Mouse (Mus musculus) olfactory bulb, adult 2 months (tissue): ENCODE data around the gene Gm28042. TPM values are rescaled to one million over a fixed set of nuclear protein-coding genes. Genes with fewer than 3 reads are reported as not detected.

Source experiments
- H3K27ac ChIP-seq: fragments of 200-500 bp; 2 replicates; pipeline ENCODE4 v1.5.1; 2012; ENCODE audit warnings: low read depth, low read length; ENCODE audit not compliant: insufficient read depth
- H3K4me1 ChIP-seq: fragments of 200-500 bp; 2 replicates; pipeline ENCODE4 v1.6.1; 2012; ENCODE audit warnings: low read length; ENCODE audit not compliant: control insufficient read depth, insufficient read depth
- H3K4me3 ChIP-seq: fragments of 200-500 bp; 2 replicates; pipeline ENCODE4 v1.5.1; 2012; ENCODE audit warnings: mild to moderate bottlenecking, low read depth, low read length, moderate library complexity; ENCODE audit not compliant: insufficient read depth
- CTCF ChIP-seq: fragments of 200-500 bp; IDR thresholded peaks from 2 replicates; pipeline ENCODE4 v1.5.1; 2012; ENCODE audit warnings: low read depth, mild to moderate bottlenecking, low read length, moderate library complexity; ENCODE audit not compliant: insufficient read depth
- POLR2A ChIP-seq: fragments of 200-500 bp; IDR thresholded peaks from 2 replicates; pipeline ENCODE4 v1.6.1; 2012; ENCODE audit warnings: mild to moderate bottlenecking, low read depth, low read length, moderate library complexity; ENCODE audit not compliant: insufficient read depth
- WGBS: fragments of 180-500 bp; shearing (Covaris S2); methylation state at CpG from one replicate; pipeline ENCODE4 v1.1.7; 2018; 5-methylcytosine and 5-hydroxymethylcytosine counted together
- polyA plus RNA-seq: library from polyadenylated mRNA; stranded (reverse); fragments of >200 nt; gene quantifications from 2 replicates; pipeline ENCODE4 v1.2.4, GENCODE M21; 2012; ENCODE audit warnings: low replicate concordance; ENCODE audit not compliant: missing spikeins, insufficient read depth, insufficient read length

Gene Gm28042
- polyA plus RNA-seq, 1 experiment: not detected

DNA sequence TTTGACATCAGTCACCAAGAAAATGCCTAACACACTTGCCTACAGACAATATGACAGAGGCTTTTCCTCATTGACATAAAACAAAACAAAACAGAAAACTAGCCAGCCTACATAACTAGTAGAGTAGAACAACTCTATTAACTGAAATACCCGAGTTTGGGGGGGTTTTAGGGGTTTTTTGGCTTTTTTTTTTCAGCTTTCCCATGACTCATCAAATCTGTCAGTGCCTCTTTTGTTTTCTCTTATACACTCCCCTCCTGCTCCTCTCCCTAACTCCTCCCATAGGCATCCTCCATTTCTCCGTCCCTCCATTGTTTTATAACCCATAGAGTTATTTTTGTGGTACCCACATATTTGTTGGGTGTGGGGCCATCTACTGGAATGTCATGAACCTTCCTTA is 33.8 kb upstream of the Gm28042 start:
- Histone ChIP-seq H3K4me1 (peaks cover 26% of the 10 kb centered on the region), H3K4me3 (no peak overlapping the region), H3K27ac (peak overlapping the region; percentile 10; the same call in 1 of the 2 replicates)
- 24% methylated on average over 2 of the region's 2 CpGs for WGBS
- TF ChIP-seq POLR2A: no peak
- TF ChIP-seq CTCF: no peak

DNA sequence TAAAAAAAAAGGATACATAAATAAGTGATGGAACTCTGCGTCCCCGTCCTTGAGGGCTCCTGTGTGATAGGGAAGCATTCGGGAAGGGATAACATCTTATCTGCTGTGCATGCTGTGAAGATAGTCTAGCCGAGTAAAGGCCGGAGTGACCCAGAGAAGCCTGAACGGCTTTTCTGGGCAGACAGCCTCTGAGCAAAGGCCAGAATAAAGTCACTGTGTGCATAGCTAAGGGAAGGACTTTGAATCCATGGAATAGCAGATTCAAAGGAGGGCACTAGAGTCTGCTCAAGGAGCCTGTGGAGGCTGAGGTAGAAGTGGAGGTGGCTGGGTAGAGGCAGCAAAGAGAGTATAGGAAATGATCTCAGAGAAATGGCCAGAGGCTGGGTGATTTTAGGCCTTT is 32.5 kb upstream of the Gm28042 start:
- Histone ChIP-seq H3K4me1 (peaks cover 24% of the 10 kb centered on the region), H3K27ac (peak overlapping the region; percentile 23), H3K4me3 (no peak overlapping the region)
- 83% methylated on average over 6 of the region's 6 CpGs for WGBS
- TF ChIP-seq POLR2A (no peak), CTCF (no peak)

DNA sequence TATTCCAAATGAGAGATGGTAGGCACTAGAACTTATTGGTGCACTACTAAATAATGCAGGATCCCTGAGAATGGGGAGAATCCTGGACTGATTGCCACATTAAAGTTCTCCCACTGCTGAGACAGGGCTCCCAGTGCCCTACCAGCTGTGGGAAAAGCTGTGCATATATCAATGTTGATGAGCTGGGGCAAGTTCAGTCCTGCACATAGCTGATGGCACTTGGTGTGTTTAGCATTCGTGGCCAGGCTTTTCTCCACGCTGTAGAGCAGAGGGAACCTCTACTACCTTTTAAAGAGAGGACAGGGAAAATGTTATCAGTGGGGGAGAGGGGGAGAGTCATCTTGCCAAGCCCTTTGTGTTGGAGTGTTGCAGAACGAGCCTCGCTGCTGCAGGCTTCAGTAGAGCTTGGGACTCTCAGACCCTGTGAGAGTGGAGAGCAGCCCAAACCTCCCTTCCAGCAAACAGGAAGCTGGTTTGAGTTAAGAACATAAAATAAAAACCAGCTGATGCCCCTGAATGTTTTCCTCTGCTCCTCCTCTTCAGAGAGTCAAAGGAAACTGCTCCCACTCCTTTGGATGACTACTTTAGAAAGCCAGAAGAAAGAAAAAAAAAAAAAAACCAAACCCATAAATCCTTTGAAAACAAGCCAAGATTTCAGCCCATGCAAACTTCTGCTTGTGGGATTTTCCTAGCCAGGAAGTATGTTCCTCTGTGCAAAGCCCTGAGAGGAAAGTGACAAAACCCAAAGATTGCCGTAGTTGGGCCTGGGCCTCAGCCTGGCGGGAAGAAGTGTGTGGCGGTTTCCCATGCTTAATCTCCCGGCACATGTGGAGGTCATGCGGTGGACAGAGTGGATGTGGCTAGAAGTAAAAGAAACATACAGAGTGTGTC is 31.7 kb upstream of the Gm28042 start:
- Histone ChIP-seq H3K4me3 (no peak overlapping the region), H3K4me1 (peaks cover 22% of the 10 kb centered on the region), H3K27ac (peak overlapping the region; percentile 29)
- 38% methylated on average over 9 of the region's 9 CpGs for WGBS
- TF ChIP-seq CTCF (no peak), POLR2A (no peak)

DNA sequence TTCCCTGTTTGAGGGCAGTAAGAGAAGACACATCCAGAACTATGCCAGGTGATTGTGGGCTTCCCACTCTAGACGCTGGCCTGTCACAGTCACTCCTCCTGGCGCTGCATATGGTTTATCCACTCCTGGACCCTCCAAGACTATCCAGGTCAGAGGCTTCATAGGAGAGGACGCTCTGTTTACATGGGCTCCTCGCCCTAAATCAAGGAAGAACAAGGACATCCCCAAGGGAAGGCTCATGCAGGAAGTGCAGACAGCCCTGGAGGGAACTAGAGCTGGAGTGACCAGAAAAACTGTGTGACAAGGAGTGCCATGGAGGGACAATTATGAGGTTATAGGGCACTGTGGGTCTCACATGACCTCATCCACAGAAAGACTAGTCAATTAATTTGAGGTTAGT is 29.9 kb upstream of the Gm28042 start:
- 87% methylated on average over 4 of the region's 4 CpGs for WGBS
- no peak for TF ChIP-seq POLR2A
- no peak for TF ChIP-seq CTCF
- Histone ChIP-seq H3K27ac (no peak overlapping the region), H3K4me3 (no peak overlapping the region), H3K4me1 (peaks cover 31% of the 10 kb centered on the region)

DNA sequence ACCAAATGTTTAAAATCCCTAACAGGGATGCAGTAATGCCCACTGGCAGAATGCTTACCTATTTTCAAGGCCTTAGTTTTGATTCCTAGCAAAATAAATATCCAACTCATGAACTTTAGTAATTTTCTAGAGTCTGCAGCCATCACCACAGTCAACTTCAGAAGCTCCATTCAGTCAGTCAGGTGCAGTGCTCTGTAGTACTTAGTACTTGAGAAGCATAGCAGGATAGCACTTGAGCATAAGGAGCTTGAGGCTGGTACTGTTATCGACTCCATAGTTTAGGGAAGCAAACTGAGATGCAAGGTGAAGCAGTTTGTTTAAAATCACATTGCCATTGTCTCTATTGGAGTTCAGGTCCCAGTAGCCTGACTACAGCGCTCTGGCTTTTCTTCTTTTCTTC is 27.6 kb upstream of the Gm28042 start:
- 95% methylated on average over 2 of the region's 2 CpGs for WGBS

DNA sequence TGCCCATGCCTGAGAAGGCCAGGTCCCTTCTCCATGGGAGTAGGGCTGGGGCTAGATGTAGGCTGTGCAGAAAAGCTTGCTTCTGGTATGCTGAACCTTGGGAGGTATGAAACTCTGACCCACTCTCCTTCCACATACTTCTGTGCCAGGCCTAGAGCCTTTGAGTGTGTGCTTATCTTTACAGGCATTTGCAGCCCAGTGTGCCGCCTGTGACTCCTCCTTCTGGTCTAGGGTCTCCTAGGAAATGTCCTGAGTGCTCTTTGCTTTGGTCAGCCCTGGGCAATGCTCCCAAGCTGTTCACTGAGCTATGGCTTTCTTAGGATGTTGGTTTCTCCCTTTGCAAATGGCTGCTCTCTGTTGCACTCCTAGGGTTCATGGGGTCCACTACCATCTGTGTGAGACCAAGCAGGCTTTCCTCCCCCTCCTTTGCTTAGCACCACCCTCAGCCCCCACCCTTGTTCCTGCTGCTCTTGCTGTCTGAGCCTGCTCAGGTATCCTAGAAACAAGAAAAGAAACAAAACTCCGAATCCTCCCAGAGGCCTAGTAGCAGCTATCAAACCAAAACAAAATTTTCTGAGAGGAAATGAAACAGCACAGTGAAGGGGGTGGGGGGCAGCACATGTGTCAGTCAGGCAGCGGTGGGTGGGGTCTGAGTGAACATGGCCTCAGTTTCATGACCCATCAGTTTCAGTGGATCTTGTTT is 26.3 kb upstream of the Gm28042 start:
- H3K4me1 ChIP-seq: peaks cover 19% of the 10 kb centered on the region
- no peak overlapping the region for H3K27ac ChIP-seq
- no peak overlapping the region for H3K4me3 ChIP-seq
- no peak for TF ChIP-seq POLR2A
- 71% methylated on average over 3 of the region's 3 CpGs for WGBS

More for the DNA sequence above, 27.6 kb upstream of the Gm28042 start:
- no peak for TF ChIP-seq CTCF
- no peak overlapping the region for H3K4me3 ChIP-seq
- H3K4me1 ChIP-seq: peaks cover 28% of the 10 kb centered on the region
- no peak overlapping the region for H3K27ac ChIP-seq

DNA sequence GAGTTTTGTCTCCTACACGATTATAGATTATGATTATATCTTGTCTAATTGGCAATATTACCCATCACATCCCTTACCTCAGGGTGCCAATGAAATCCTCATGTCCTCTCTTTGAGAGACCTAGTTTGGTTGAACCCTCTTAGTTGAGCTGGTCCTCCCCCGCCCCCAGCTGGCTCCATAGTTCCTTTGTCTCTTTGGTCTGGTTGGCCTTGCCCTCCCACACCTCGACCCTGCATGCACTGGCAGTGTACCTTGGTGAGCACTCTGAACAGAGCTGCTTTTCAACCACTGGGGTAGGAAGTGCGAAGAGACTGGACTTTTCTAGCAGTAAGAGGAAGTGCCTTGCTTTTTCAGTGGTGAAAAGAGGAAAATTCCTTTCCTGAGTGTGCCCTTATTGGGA is 25.3 kb upstream of the Gm28042 start:
- Histone ChIP-seq H3K27ac (no peak overlapping the region), H3K4me1 (peaks cover 17% of the 10 kb centered on the region), H3K4me3 (no peak overlapping the region)
- TF ChIP-seq CTCF (no peak), POLR2A (no peak)
- WGBS: 70% methylated on average over 4 of the region's 4 CpGs

DNA sequence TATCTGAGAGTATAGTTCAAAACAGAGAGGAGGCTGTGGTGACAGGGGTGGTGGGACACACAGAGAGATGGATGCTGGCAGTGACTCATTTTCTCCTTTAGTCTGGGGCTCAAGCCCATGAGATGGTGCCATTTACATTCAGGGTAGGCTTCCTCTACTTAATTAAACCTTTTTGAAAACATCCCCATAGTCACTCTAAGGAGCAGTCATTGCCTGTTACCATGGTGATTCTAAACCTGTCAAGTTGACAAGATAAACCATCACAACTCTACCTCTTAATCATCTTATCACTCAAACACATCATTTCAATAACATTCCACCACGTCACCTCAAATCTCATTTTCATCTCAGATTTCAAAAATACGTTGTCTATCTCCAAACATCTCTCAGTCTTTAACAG is 23.3 kb upstream of the Gm28042 start:
- no peak for TF ChIP-seq POLR2A
- TF ChIP-seq CTCF: no peak
- Histone ChIP-seq H3K27ac (no peak overlapping the region), H3K4me1 (peaks cover 18% of the 10 kb centered on the region), H3K4me3 (no peak overlapping the region)
- WGBS: 94% methylated on average over 2 of the region's 2 CpGs

DNA sequence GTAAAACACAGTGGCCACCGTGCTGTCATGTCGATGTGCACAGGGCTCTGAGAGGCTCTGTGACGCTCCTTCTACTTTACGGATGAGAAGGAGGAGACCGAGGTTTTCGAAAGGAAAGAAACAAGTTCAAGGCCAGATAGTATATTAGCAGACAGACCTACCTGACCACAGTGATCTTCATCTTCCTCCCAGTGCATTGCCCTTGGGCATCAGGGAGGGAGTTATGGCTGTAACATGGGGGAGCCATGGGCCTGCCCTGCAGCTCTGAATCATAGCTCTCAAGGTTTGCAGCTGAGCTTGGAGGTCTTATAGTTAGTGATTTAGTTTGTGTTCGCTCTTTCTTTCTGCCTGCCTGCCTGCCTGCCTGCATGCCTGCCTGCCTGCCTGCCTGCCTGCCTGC is 20.6 kb upstream of the Gm28042 start:
- no peak overlapping the region for H3K4me3 ChIP-seq
- TF ChIP-seq CTCF: no peak
- no peak for TF ChIP-seq POLR2A
- 87% methylated on average over 7 of the region's 7 CpGs for WGBS

More for the DNA sequence above, 20.6 kb upstream of the Gm28042 start:
- no peak overlapping the region for H3K27ac ChIP-seq
- peaks cover 9% of the 10 kb centered on the region for H3K4me1 ChIP-seq
